Mouse (Mus musculus): ENCODE data around the gene Arhgap27.

DNA sequence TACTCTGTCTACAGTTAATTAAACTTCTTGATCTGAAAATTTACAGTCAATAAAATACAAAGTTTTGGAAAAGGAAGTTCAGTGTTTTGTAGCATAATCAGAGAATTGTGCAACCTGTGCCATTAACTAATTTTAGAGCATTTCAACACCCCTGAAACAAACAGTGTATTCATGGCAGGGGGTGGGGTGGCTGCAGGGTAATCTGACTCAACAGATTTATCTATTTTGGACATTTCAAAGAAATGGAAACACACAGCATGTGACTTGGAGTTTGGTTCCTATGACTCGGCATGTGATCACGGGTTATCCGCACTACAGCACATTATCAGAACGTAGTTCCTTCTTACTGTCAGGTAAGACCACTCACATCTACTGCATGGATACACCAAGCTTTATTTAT lies 36.5 kb upstream of the Arhgap27 start:
- TF ChIP-seq CTCF (IDR thresholded peaks at IDR 0.05; ENCODE audit: extremely low read depth, insufficient read depth, low read length) (no peak), POLR2A (IDR thresholded peaks at IDR 0.05; ENCODE audit: extremely low read depth, insufficient read depth, low read length) (no peak)
